Mouse (Mus musculus): ENCODE results near the gene Gm49355. TPM values are rescaled to one million over a fixed set of nuclear protein-coding genes. Genes with fewer than 3 reads are reported as not detected.
A peak's percentile ranks its signal among the peaks of the same experiment; 100 is the strongest.

Gene Gm49355
- polyA plus RNA-seq, 1 experiment from 2014 or later, result not detected

- no peaks in the 10 kb centered on the region for H3K9me3 ChIP-seq (ENCODE audit: control insufficient read depth, low read length)
- under 1% methylated on average over 40 of the region's 40 CpGs for WGBS
- H3K4me2 ChIP-seq (ENCODE audit: low read depth, low read length), result peak overlapping the region; percentile 45
- no peak for ATAC-seq (ENCODE audit: low read depth)
- peak overlapping the region; percentile 23 for H3K4me3 ChIP-seq (ENCODE audit: low read depth, low read length)
- H3K27me3 ChIP-seq (replicated peaks; ENCODE audit: control insufficient read depth, insufficient read depth, low read length), result peaks cover 100% of the 10 kb centered on the region
- no peak overlapping the region for H3K9ac ChIP-seq (ENCODE audit: low read depth, low read length)
- no peaks in the 10 kb centered on the region for H3K4me1 ChIP-seq (ENCODE audit: control insufficient read depth, insufficient read depth, low read length)
- H3K36me3 ChIP-seq (ENCODE audit: control insufficient read depth, insufficient read depth, low read length), result no peaks in the 10 kb centered on the region
- H3K27ac ChIP-seq (replicated peaks; ENCODE audit: low read depth, low read length), result no peak overlapping the region
- no peak for DNase-seq (ENCODE audit: low spot score)
These were observed 61.6 kb downstream of the Gm49355 start for GRCm38 (mm10) chr14:12345241-12345921.

GRCm38 (mm10) chr14:12346011-12346864 is 62.5 kb downstream of the Gm49355 start:
- Histone ChIP-seq H3K9ac (ENCODE audit: low read depth, low read length) (no peak overlapping the region), H3K4me1 (ENCODE audit: control insufficient read depth, insufficient read depth, low read length) (no peaks in the 10 kb centered on the region), H3K4me3 (ENCODE audit: low read depth, low read length) (peak overlapping the region; percentile 23), H3K9me3 (ENCODE audit: control insufficient read depth, low read length) (no peaks in the 10 kb centered on the region), H3K4me2 (ENCODE audit: low read depth, low read length) (peak overlapping the region; percentile 45), H3K27me3 (replicated peaks; ENCODE audit: control insufficient read depth, insufficient read depth, low read length) (peaks cover 100% of the 10 kb centered on the region), H3K36me3 (ENCODE audit: control insufficient read depth, insufficient read depth, low read length) (no peaks in the 10 kb centered on the region), H3K27ac (replicated peaks; ENCODE audit: low read depth, low read length) (no peak overlapping the region)
- no peak for DNase-seq (ENCODE audit: low spot score)
- WGBS, result under 1% methylated on average over 41 of the region's 50 CpGs
- no peak for ATAC-seq (ENCODE audit: low read depth)

- no peaks in the 10 kb centered on the region for H3K36me3 ChIP-seq (ENCODE audit: control insufficient read depth, insufficient read depth, low read length)
- ATAC-seq (ENCODE audit: low read depth), result no peak
- no peak overlapping the region for H3K9ac ChIP-seq (ENCODE audit: low read depth, low read length)
- WGBS, result under 1% methylated on average over 26 of the region's 26 CpGs
- no peak for DNase-seq (ENCODE audit: low spot score)
- H3K4me2 ChIP-seq (ENCODE audit: low read depth, low read length), result peak overlapping the region; percentile 45
- no peaks in the 10 kb centered on the region for H3K9me3 ChIP-seq (ENCODE audit: control insufficient read depth, low read length)
- H3K4me1 ChIP-seq (ENCODE audit: control insufficient read depth, insufficient read depth, low read length), result no peaks in the 10 kb centered on the region
- peak overlapping the region; percentile 23 for H3K4me3 ChIP-seq (ENCODE audit: low read depth, low read length)
- H3K27ac ChIP-seq (replicated peaks; ENCODE audit: low read depth, low read length), result no peak overlapping the region
- peaks cover 100% of the 10 kb centered on the region for H3K27me3 ChIP-seq (replicated peaks; ENCODE audit: control insufficient read depth, insufficient read depth, low read length)
These were observed 63.3 kb downstream of the Gm49355 start for GRCm38 (mm10) chr14:12346865-12347600.

- DNase-seq (ENCODE audit: low spot score) (no peak), ATAC-seq (ENCODE audit: low read depth) (no peak)
- Histone ChIP-seq H3K27me3 (replicated peaks; ENCODE audit: control insufficient read depth, insufficient read depth, low read length) (peaks cover 100% of the 10 kb centered on the region), H3K36me3 (ENCODE audit: control insufficient read depth, insufficient read depth, low read length) (no peaks in the 10 kb centered on the region), H3K9ac (ENCODE audit: low read depth, low read length) (no peak within 1 kb of the TSS), H3K9me3 (ENCODE audit: control insufficient read depth, low read length) (no peaks in the 10 kb centered on the region), H3K27ac (replicated peaks; ENCODE audit: low read depth, low read length) (no peak within 1 kb of the TSS), H3K4me3 (ENCODE audit: low read depth, low read length) (peak within 1 kb of the TSS; percentile 23; the same call in 1 of the 2 replicates), H3K4me2 (ENCODE audit: low read depth, low read length) (peak within 1 kb of the TSS; percentile 45; the same call in 1 of the 2 replicates), H3K4me1 (ENCODE audit: control insufficient read depth, insufficient read depth, low read length) (no peaks in the 10 kb centered on the region)
- 3% methylated on average over 2 of the region's 2 CpGs for WGBS
These were observed 64.3 kb downstream of the Gm49355 start, which contains the start of gene Fezf2 for GRCm38 (mm10) chr14:12348089-12348488. TSS of gene Fezf2 (minus strand) at chr14:12348189.

- H3K36me3 ChIP-seq (ENCODE audit: control insufficient read depth, insufficient read depth, low read length), result no peaks in the 10 kb centered on the region
- no peak overlapping the region for H3K27ac ChIP-seq (replicated peaks; ENCODE audit: low read depth, low read length)
- H3K4me2 ChIP-seq (ENCODE audit: low read depth, low read length), result no peak overlapping the region
- WGBS, result 8% methylated on average over 15 of the region's 15 CpGs
- no peaks in the 10 kb centered on the region for H3K9me3 ChIP-seq (ENCODE audit: control insufficient read depth, low read length)
- H3K4me1 ChIP-seq (ENCODE audit: control insufficient read depth, insufficient read depth, low read length), result no peaks in the 10 kb centered on the region
- no peak overlapping the region for H3K9ac ChIP-seq (ENCODE audit: low read depth, low read length)
- peaks cover 100% of the 10 kb centered on the region for H3K27me3 ChIP-seq (replicated peaks; ENCODE audit: control insufficient read depth, insufficient read depth, low read length)
- ATAC-seq (ENCODE audit: low read depth) (no peak), DNase-seq (ENCODE audit: low spot score) (no peak)
- H3K4me3 ChIP-seq (ENCODE audit: low read depth, low read length), result no peak overlapping the region
These were observed 65.7 kb downstream of the Gm49355 start for GRCm38 (mm10) chr14:12349334-12350090.

- Histone ChIP-seq H3K9ac (ENCODE audit: low read depth, low read length) (no peak overlapping the region), H3K4me2 (ENCODE audit: low read depth, low read length) (no peak overlapping the region), H3K4me3 (ENCODE audit: low read depth, low read length) (no peak overlapping the region), H3K4me1 (ENCODE audit: control insufficient read depth, insufficient read depth, low read length) (no peaks in the 10 kb centered on the region), H3K27me3 (replicated peaks; ENCODE audit: control insufficient read depth, insufficient read depth, low read length) (peaks cover 97% of the 10 kb centered on the region), H3K36me3 (ENCODE audit: control insufficient read depth, insufficient read depth, low read length) (no peaks in the 10 kb centered on the region), H3K9me3 (ENCODE audit: control insufficient read depth, low read length) (no peaks in the 10 kb centered on the region), H3K27ac (replicated peaks; ENCODE audit: low read depth, low read length) (no peak overlapping the region)
- WGBS, result 8% methylated on average over 16 of the region's 16 CpGs
- ATAC-seq (ENCODE audit: low read depth) (no peak), DNase-seq (ENCODE audit: low spot score) (no peak)
These were observed 66.6 kb downstream of the Gm49355 start for GRCm38 (mm10) chr14:12350271-12350916.

Data from embryonic facial prominence, embryonic 14.5 days (tissue).